Mouse (Mus musculus): Measurements from ENCODE around the gene Olfr1076.
"Not testable (repeated sequence)": the region's sequence is repeated elsewhere in the genome, so short reads cannot be mapped to it uniquely, and the experiment has no call there.

Gene Olfr1076

GRCm38 (mm10) chr2:86508161-86508560 lies at the start of gene Olfr1076:
TSS of gene Olfr1076 (plus strand) at chr2:86508461.
- in situ Hi-C loops (cut with MboI, MseI): no loop called here

GRCm38 (mm10) chr2:86460434-86460833 lies 47.8 kb upstream of the Olfr1076 start:
- in situ Hi-C loops (cut with MboI, MseI): loop anchor here (10.0 kb wide), 1 partner anchor 1346 kb away; no protein-coding TSS in a partner anchor

- in situ Hi-C loops (cut with MboI, MseI): loop anchor here (10.0 kb wide), 1 partner anchor 1350 kb away; no protein-coding TSS in a partner anchor
Measured at GRCm38 (mm10) chr2:86464442-86465109, 43.7 kb upstream of the Olfr1076 start.

GRCm38 (mm10) chr2:86487286-86487685 lies 21.0 kb upstream of the Olfr1076 start, which contains the start of gene Olfr228:
TSS of gene Olfr228 (minus strand) at chr2:86487386.
- in situ Hi-C loops (cut with MboI, MseI): no loop called here

- in situ Hi-C loops (cut with MboI, MseI): loop anchor here (10.0 kb wide), 1 partner anchor 566 kb away; no protein-coding TSS in a partner anchor
Measured at GRCm38 (mm10) chr2:86530991-86531390, 22.7 kb downstream of the Olfr1076 start.

GRCm38 (mm10) chr2:86542380-86542779 lies 34.1 kb downstream of the Olfr1076 start, which contains the start of gene Olfr1079:
TSS of gene Olfr1079 (minus strand) at chr2:86542480.
- in situ Hi-C loops (cut with MboI, MseI): loop anchor here (10.0 kb wide), 1 partner anchor 552 kb away; the partner anchor contains the start of gene Olfr1109

- in situ Hi-C loops (cut with MboI, MseI): not testable (repeated sequence)
Measured at GRCm38 (mm10) chr2:86558135-86558534, 49.9 kb downstream of the Olfr1076 start, which contains the start of gene Olfr1080. TSS of gene Olfr1080 (minus strand) at chr2:86558235.
